Mouse (Mus musculus): ENCODE data around the gene Arhgap15. TPM values are rescaled to one million over a fixed set of nuclear protein-coding genes. Genes with fewer than 3 reads are reported as not detected.

The Arhgap15 gene
- polyA plus RNA-seq, 1 experiment from 2014 or later = 2.8 TPM

- Histone ChIP-seq H3K27me3 (replicated peaks; ENCODE audit: control insufficient read depth, insufficient read depth, low read length) (no peaks in the 10 kb centered on the region), H3K27ac (replicated peaks; ENCODE audit: low read depth, low read length) (peak overlapping the region; percentile 68; the same call in 1 of the 2 replicates), H3K9ac (ENCODE audit: low read depth, low read length) (no peak overlapping the region), H3K4me2 (ENCODE audit: low read depth, low read length) (peak overlapping the region; percentile 47; the same call in 1 of the 2 replicates), H3K36me3 (ENCODE audit: control insufficient read depth, insufficient read depth, low read length) (no peaks in the 10 kb centered on the region), H3K4me1 (ENCODE audit: control insufficient read depth, insufficient read depth, low read length) (peaks cover 9% of the 10 kb centered on the region; the same call in 1 of the 2 replicates), H3K9me3 (ENCODE audit: control insufficient read depth, low read length) (no peaks in the 10 kb centered on the region), H3K4me3 (ENCODE audit: low read depth, low read length) (no peak overlapping the region)
- DNase-seq (ENCODE audit: low spot score) (no peak), ATAC-seq (ENCODE audit: low read depth) (no peak)
- 65% methylated on average over 4 of the region's 4 CpGs for WGBS
Measured at GRCm38 (mm10) chr2:44354786-44355185, 606.2 kb downstream of the Arhgap15 start.

GRCm38 (mm10) chr2:44355316-44355715 is 606.7 kb downstream of the Arhgap15 start:
- Histone ChIP-seq H3K27ac (replicated peaks; ENCODE audit: low read depth, low read length) (peak overlapping the region; percentile 68), H3K4me1 (ENCODE audit: control insufficient read depth, insufficient read depth, low read length) (peaks cover 9% of the 10 kb centered on the region; the same call in 1 of the 2 replicates), H3K4me3 (ENCODE audit: low read depth, low read length) (no peak overlapping the region), H3K9ac (ENCODE audit: low read depth, low read length) (0 out of 2 replicates have a peak overlapping the region, but pooled peaks have one; percentile 42), H3K27me3 (replicated peaks; ENCODE audit: control insufficient read depth, insufficient read depth, low read length) (no peaks in the 10 kb centered on the region), H3K36me3 (ENCODE audit: control insufficient read depth, insufficient read depth, low read length) (no peaks in the 10 kb centered on the region), H3K4me2 (ENCODE audit: low read depth, low read length) (peak overlapping the region; percentile 47), H3K9me3 (ENCODE audit: control insufficient read depth, low read length) (no peaks in the 10 kb centered on the region)
- DNase-seq (ENCODE audit: low spot score) = peak; percentile 81
- no peak for ATAC-seq (ENCODE audit: low read depth)
- WGBS = 22% methylated on average over 11 of the region's 11 CpGs

- Histone ChIP-seq H3K9me3 (ENCODE audit: control insufficient read depth, low read length) (no peaks in the 10 kb centered on the region), H3K27me3 (replicated peaks; ENCODE audit: control insufficient read depth, insufficient read depth, low read length) (no peaks in the 10 kb centered on the region), H3K4me2 (ENCODE audit: low read depth, low read length) (no peak overlapping the region), H3K27ac (replicated peaks; ENCODE audit: low read depth, low read length) (no peak overlapping the region), H3K36me3 (ENCODE audit: control insufficient read depth, insufficient read depth, low read length) (no peaks in the 10 kb centered on the region), H3K4me3 (ENCODE audit: low read depth, low read length) (no peak overlapping the region), H3K4me1 (ENCODE audit: control insufficient read depth, insufficient read depth, low read length) (peaks cover 9% of the 10 kb centered on the region; the same call in 1 of the 2 replicates), H3K9ac (ENCODE audit: low read depth, low read length) (no peak overlapping the region)
- DNase-seq (ENCODE audit: low spot score) (no peak), ATAC-seq (ENCODE audit: low read depth) (no peak)
- WGBS = 84% methylated on average over 5 of the region's 5 CpGs
Measured at GRCm38 (mm10) chr2:44356248-44356886, 607.7 kb downstream of the Arhgap15 start.

- ATAC-seq (ENCODE audit: low read depth) = no peak
- WGBS = 92% methylated on average over 6 of the region's 6 CpGs
Measured at GRCm38 (mm10) chr2:44356887-44357251, 608.2 kb downstream of the Arhgap15 start.

GRCm38 (mm10) chr2:44380225-44380624 is 631.6 kb downstream of the Arhgap15 start:
- Histone ChIP-seq H3K4me1 (ENCODE audit: control insufficient read depth, insufficient read depth, low read length) (no peaks in the 10 kb centered on the region), H3K9ac (ENCODE audit: low read depth, low read length) (no peak overlapping the region), H3K4me3 (ENCODE audit: low read depth, low read length) (no peak overlapping the region), H3K9me3 (ENCODE audit: control insufficient read depth, low read length) (no peaks in the 10 kb centered on the region), H3K27ac (replicated peaks; ENCODE audit: low read depth, low read length) (no peak overlapping the region), H3K36me3 (ENCODE audit: control insufficient read depth, insufficient read depth, low read length) (no peaks in the 10 kb centered on the region), H3K4me2 (ENCODE audit: low read depth, low read length) (no peak overlapping the region), H3K27me3 (replicated peaks; ENCODE audit: control insufficient read depth, insufficient read depth, low read length) (no peaks in the 10 kb centered on the region)
- 64% methylated on average over 2 of the region's 2 CpGs for WGBS
- no peak for ATAC-seq (ENCODE audit: low read depth)
- no peak for DNase-seq (ENCODE audit: low spot score)

More at GRCm38 (mm10) chr2:44356887-44357251, 608.2 kb downstream of the Arhgap15 start:
- Histone ChIP-seq H3K27me3 (replicated peaks; ENCODE audit: control insufficient read depth, insufficient read depth, low read length) (no peaks in the 10 kb centered on the region), H3K9me3 (ENCODE audit: control insufficient read depth, low read length) (no peaks in the 10 kb centered on the region), H3K4me2 (ENCODE audit: low read depth, low read length) (no peak overlapping the region), H3K9ac (ENCODE audit: low read depth, low read length) (no peak overlapping the region), H3K4me3 (ENCODE audit: low read depth, low read length) (no peak overlapping the region), H3K27ac (replicated peaks; ENCODE audit: low read depth, low read length) (no peak overlapping the region), H3K36me3 (ENCODE audit: control insufficient read depth, insufficient read depth, low read length) (no peaks in the 10 kb centered on the region), H3K4me1 (ENCODE audit: control insufficient read depth, insufficient read depth, low read length) (peaks cover 9% of the 10 kb centered on the region; the same call in 1 of the 2 replicates)
- DNase-seq (ENCODE audit: low spot score) = no peak

GRCm38 (mm10) chr2:44384541-44384940 is 635.9 kb downstream of the Arhgap15 start:
- no peaks in the 10 kb centered on the region for H3K9me3 ChIP-seq (ENCODE audit: control insufficient read depth, low read length)
- H3K4me1 ChIP-seq (ENCODE audit: control insufficient read depth, insufficient read depth, low read length) = no peaks in the 10 kb centered on the region
- H3K4me2 ChIP-seq (ENCODE audit: low read depth, low read length) = no peak overlapping the region
- H3K27me3 ChIP-seq (replicated peaks; ENCODE audit: control insufficient read depth, insufficient read depth, low read length) = no peaks in the 10 kb centered on the region
- DNase-seq (ENCODE audit: low spot score) = no peak
- WGBS = 77% methylated on average over 6 of the region's 6 CpGs
- H3K4me3 ChIP-seq (ENCODE audit: low read depth, low read length) = no peak overlapping the region
- no peak overlapping the region for H3K27ac ChIP-seq (replicated peaks; ENCODE audit: low read depth, low read length)
- no peak overlapping the region for H3K9ac ChIP-seq (ENCODE audit: low read depth, low read length)
- no peaks in the 10 kb centered on the region for H3K36me3 ChIP-seq (ENCODE audit: control insufficient read depth, insufficient read depth, low read length)
- ATAC-seq (ENCODE audit: low read depth) = no peak

- H3K27me3 ChIP-seq (replicated peaks; ENCODE audit: control insufficient read depth, insufficient read depth, low read length) = no peaks in the 10 kb centered on the region
- H3K9me3 ChIP-seq (ENCODE audit: control insufficient read depth, low read length) = no peaks in the 10 kb centered on the region
- H3K27ac ChIP-seq (replicated peaks; ENCODE audit: low read depth, low read length) = no peak overlapping the region
- H3K36me3 ChIP-seq (ENCODE audit: control insufficient read depth, insufficient read depth, low read length) = no peaks in the 10 kb centered on the region
- DNase-seq (ENCODE audit: low spot score) (no peak), ATAC-seq (ENCODE audit: low read depth) (no peak)
- no peak overlapping the region for H3K4me2 ChIP-seq (ENCODE audit: low read depth, low read length)
- H3K4me3 ChIP-seq (ENCODE audit: low read depth, low read length) = no peak overlapping the region
- no peaks in the 10 kb centered on the region for H3K4me1 ChIP-seq (ENCODE audit: control insufficient read depth, insufficient read depth, low read length)
- 84% methylated on average over 4 of the region's 4 CpGs for WGBS
- H3K9ac ChIP-seq (ENCODE audit: low read depth, low read length) = no peak overlapping the region
Measured at GRCm38 (mm10) chr2:44389556-44389955, 640.9 kb downstream of the Arhgap15 start.

GRCm38 (mm10) chr2:44393789-44394188 is 645.2 kb downstream of the Arhgap15 start:
- ATAC-seq (ENCODE audit: low read depth) (no peak), DNase-seq (ENCODE audit: low spot score) (no peak)
- 85% methylated on average over 8 of the region's 8 CpGs for WGBS
- no peaks in the 10 kb centered on the region for H3K4me1 ChIP-seq (ENCODE audit: control insufficient read depth, insufficient read depth, low read length)
- H3K9ac ChIP-seq (ENCODE audit: low read depth, low read length) = no peak overlapping the region
- H3K9me3 ChIP-seq (ENCODE audit: control insufficient read depth, low read length) = no peaks in the 10 kb centered on the region
- H3K27me3 ChIP-seq (replicated peaks; ENCODE audit: control insufficient read depth, insufficient read depth, low read length) = no peaks in the 10 kb centered on the region
- no peaks in the 10 kb centered on the region for H3K36me3 ChIP-seq (ENCODE audit: control insufficient read depth, insufficient read depth, low read length)
- no peak overlapping the region for H3K27ac ChIP-seq (replicated peaks; ENCODE audit: low read depth, low read length)
- no peak overlapping the region for H3K4me3 ChIP-seq (ENCODE audit: low read depth, low read length)
- H3K4me2 ChIP-seq (ENCODE audit: low read depth, low read length) = no peak overlapping the region

GRCm38 (mm10) chr2:44394956-44395501 is 646.4 kb downstream of the Arhgap15 start:
- Histone ChIP-seq H3K4me1 (ENCODE audit: control insufficient read depth, insufficient read depth, low read length) (no peaks in the 10 kb centered on the region), H3K36me3 (ENCODE audit: control insufficient read depth, insufficient read depth, low read length) (no peaks in the 10 kb centered on the region), H3K4me2 (ENCODE audit: low read depth, low read length) (no peak overlapping the region), H3K27me3 (replicated peaks; ENCODE audit: control insufficient read depth, insufficient read depth, low read length) (no peaks in the 10 kb centered on the region), H3K4me3 (ENCODE audit: low read depth, low read length) (no peak overlapping the region), H3K9me3 (ENCODE audit: control insufficient read depth, low read length) (no peaks in the 10 kb centered on the region), H3K27ac (replicated peaks; ENCODE audit: low read depth, low read length) (no peak overlapping the region), H3K9ac (ENCODE audit: low read depth, low read length) (no peak overlapping the region)
- WGBS = 39% methylated on average over 6 of the region's 6 CpGs
- ATAC-seq (ENCODE audit: low read depth) (peak; percentile 18; the same call in 1 of the 2 replicates), DNase-seq (ENCODE audit: low spot score) (peak; percentile 13)

Data from embryonic facial prominence, embryonic 14.5 days (tissue).